Mouse (Mus musculus) heart, postnatal 0 days (tissue): ENCODE measurements around the gene H2al2a. TPM values are rescaled to one million over a fixed set of nuclear protein-coding genes. Genes with fewer than 3 reads are reported as not detected.

Experiments used
- ATAC-seq: fragments of 200-750 bp; cut with Nextera tagmentation; 2 replicates; pipeline ENCODE4 v1.8.0; 2017; ENCODE audit warnings: low read depth, moderate number of reproducible peaks, moderate library complexity; ENCODE audit not compliant: insufficient read depth
- DNase-seq: peaks from one replicate; pipeline ENCODE4 v3.0.0-alpha.2; 2016; ENCODE audit warnings: low spot score
- H3K27ac ChIP-seq: fragments of 300-500 bp; sonication (generic); 2 replicates; pipeline ENCODE4 v1.5.1; 2014; ENCODE audit warnings: low read depth, mild to moderate bottlenecking
- H3K27me3 ChIP-seq: fragments of 300-500 bp; sonication (generic); 2 replicates; pipeline ENCODE4 v1.6.1; 2014; ENCODE audit warnings: low read length, mixed read lengths; ENCODE audit not compliant: control insufficient read depth, insufficient read depth
- H3K36me3 ChIP-seq: fragments of 300-500 bp; sonication (generic); replicated peaks from 2 replicates; pipeline ENCODE4 v1.6.1; 2014; ENCODE audit warnings: low read length, mixed read lengths; ENCODE audit not compliant: control insufficient read depth, insufficient read depth
- H3K4me1 ChIP-seq: fragments of 300-500 bp; sonication (generic); 2 replicates; pipeline ENCODE4 v1.6.1; 2014; ENCODE audit warnings: antibody characterized with exemption; ENCODE audit not compliant: control insufficient read depth, insufficient read depth
- H3K4me2 ChIP-seq: fragments of 300-500 bp; sonication (generic); 2 replicates; pipeline ENCODE4 v1.6.1; 2014; ENCODE audit warnings: low read depth, mild to moderate bottlenecking, low read length, moderate library complexity
- H3K4me3 ChIP-seq: fragments of 300-500 bp; sonication (generic); 2 replicates; pipeline ENCODE4 v1.5.1; 2014; ENCODE audit warnings: low read depth, low read length
- H3K9ac ChIP-seq: fragments of 300-500 bp; sonication (generic); replicated peaks from 2 replicates; pipeline ENCODE4 v1.6.1; 2014; ENCODE audit warnings: low read depth, low read length, mixed read lengths
- H3K9me3 ChIP-seq: fragments of 300-500 bp; sonication (generic); replicated peaks from 2 replicates; pipeline ENCODE4 v1.6.1; 2016; ENCODE audit warnings: low read length; ENCODE audit not compliant: control insufficient read depth
- CTCF ChIP-seq: IDR thresholded peaks from 2 replicates; pipeline ENCODE4 v1.5.1; 2016; ENCODE audit warnings: antibody characterized with exemption, control low read depth, low read depth
- EP300 ChIP-seq: IDR thresholded peaks from 2 replicates; pipeline ENCODE4 v1.6.1; 2016; ENCODE audit warnings: antibody characterized with exemption, low read depth
- WGBS: fragments of 180-500 bp; shearing (Covaris S2); extraction: QIAGEN DNeasy Blood & Tissue Kit; methylation state at CpG from one replicate; pipeline ENCODE4 v1.1.7; 2014; 5-methylcytosine and 5-hydroxymethylcytosine counted together
- polyA plus RNA-seq: library from polyadenylated mRNA; unstranded; fragments of >200 nt; fragmentation: Nextera tagmentation; extraction: Ambion mirVana; gene quantifications from 2 replicates; pipeline ENCODE4 v1.2.1, GENCODE M21; 2015
- total RNA-seq: library from RNA; depleted of rRNA; stranded (reverse); fragments of >200 nt; gene quantifications from 2 replicates; pipeline ENCODE4 v1.2.3, GENCODE M21; 2014; ENCODE audit warnings: low replicate concordance

The H2al2a gene
- total and polyA plus RNA-seq, 2 experiments from 2014 or later: not detected

GRCm38 (mm10) chr2:18034371-18035250 lies 37.9 kb upstream of the H2al2a start:
- Histone ChIP-seq H3K9me3 (no peaks in the 10 kb centered on the region), H3K27me3 (no peaks in the 10 kb centered on the region), H3K27ac (no peak overlapping the region), H3K36me3 (no peaks in the 10 kb centered on the region), H3K4me2 (no peak overlapping the region), H3K9ac (no peak overlapping the region), H3K4me3 (no peak overlapping the region), H3K4me1 (peaks cover 12% of the 10 kb centered on the region; the same call in 1 of the 2 replicates)
- TF ChIP-seq EP300: no peak
- no peak for ATAC-seq
- DNase-seq: no peak
- 92% methylated on average over 10 of the region's 10 CpGs for WGBS

DNA sequence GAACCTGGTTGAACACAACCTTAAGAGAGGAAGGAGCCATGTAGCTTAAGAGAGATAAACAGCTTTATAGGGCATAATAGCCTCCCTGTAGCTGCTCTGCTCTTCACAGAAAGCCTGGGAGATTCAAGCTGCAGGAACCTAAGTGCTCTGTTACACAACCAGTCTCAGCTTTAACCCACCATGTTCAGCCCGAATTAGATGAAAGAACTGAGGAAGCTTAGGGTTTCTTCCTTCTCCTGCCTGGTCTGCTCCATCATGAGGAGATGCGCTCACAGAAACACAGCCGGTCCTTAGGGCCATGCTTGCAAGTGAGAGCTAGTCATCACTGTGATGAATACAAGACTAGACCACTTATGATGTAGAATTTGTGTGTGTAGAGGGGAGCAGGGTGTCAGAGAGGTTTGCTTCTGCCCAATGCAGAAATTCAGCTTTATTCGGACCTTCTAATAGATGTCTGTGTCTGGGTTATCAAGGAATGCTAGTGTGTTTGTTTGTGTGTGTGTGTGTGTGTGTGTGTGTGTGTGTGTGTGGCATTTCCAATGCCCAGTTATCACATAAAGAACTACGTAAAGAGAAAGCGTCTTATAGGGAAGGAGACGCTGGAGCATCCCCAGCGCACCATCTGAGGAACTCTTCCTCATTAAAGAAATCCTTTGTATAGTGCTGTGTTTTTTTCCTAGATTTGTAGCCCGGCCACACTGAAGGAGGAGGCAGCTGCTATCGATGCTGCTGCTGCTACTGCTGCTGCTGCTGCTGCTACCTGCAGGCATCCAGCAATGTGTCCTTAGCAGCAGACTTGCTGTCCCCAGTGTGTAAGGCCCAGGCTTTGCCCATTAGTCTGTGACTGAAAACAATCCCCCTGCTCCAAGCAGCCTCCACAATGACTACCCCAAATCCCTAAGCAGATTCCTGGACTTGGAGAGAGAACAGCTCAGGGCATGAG lies 36.7 kb upstream of the H2al2a start:
- no peak overlapping the region for H3K4me2 ChIP-seq
- H3K27me3 ChIP-seq: no peaks in the 10 kb centered on the region
- WGBS: 79% methylated on average over 10 of the region's 10 CpGs
- TF ChIP-seq EP300 (no peak), CTCF (no peak)
- no peak overlapping the region for H3K4me3 ChIP-seq
- H3K9ac ChIP-seq: no peak overlapping the region
- no peaks in the 10 kb centered on the region for H3K9me3 ChIP-seq
- no peak for ATAC-seq
- H3K36me3 ChIP-seq: no peaks in the 10 kb centered on the region
- peak; percentile 5 for DNase-seq
- H3K4me1 ChIP-seq: peaks cover 9% of the 10 kb centered on the region; the same call in 1 of the 2 replicates
- no peak overlapping the region for H3K27ac ChIP-seq

GRCm38 (mm10) chr2:18032538-18032895 lies 35.8 kb upstream of the H2al2a start:
- WGBS: 79% methylated on average over 5 of the region's 5 CpGs
- Histone ChIP-seq H3K4me2 (peak overlapping the region; percentile 78), H3K9ac (no peak overlapping the region; the same call in 1 of the 2 replicates), H3K4me3 (no peak overlapping the region), H3K9me3 (no peaks in the 10 kb centered on the region), H3K4me1 (peaks cover 8% of the 10 kb centered on the region; the same call in 1 of the 2 replicates), H3K27ac (no peak overlapping the region), H3K27me3 (no peaks in the 10 kb centered on the region), H3K36me3 (no peaks in the 10 kb centered on the region)
- peak; percentile 5 for DNase-seq
- ATAC-seq: no peak
- no peak for TF ChIP-seq CTCF
- TF ChIP-seq EP300: no peak

DNA sequence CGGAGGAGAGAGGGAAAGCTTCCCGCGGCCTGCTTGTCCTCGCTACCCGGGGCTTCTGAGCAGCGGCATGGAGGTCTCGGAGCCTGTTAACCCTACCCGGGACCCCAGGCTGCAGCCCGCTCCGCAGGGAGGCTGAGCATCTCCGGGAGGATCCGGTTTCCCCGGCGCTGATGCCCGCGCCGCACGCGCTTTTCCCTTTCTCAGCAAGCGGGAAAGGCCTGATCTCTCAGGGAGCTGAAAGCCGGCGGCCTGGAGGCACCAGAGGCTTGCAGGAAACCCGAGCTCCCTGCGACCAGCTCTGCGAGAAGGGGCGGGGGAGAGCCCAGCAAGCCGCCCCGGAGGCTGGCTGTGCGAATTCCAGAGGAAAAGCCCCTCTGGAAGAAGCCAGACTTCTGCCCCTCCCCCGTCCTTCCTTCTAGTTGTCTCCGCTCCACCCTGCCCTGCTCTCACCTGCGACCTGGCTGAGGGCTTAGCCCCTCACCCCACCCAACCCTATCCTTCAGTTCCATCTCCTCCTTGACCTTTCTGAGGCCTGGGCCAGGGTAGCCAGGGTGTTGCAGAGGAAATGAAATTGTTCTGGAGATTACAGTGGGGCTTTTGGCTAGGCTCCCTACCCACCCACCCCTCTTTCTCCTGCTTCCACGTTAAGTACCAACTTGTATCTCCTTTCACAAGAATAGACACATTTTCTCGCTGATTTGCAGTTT lies 35.2 kb upstream of the H2al2a start:
- no peaks in the 10 kb centered on the region for H3K27me3 ChIP-seq
- WGBS: 6% methylated on average over 30 of the region's 34 CpGs
- DNase-seq (peak; percentile 26), ATAC-seq (no peak)
- no peaks in the 10 kb centered on the region for H3K36me3 ChIP-seq
- H3K4me1 ChIP-seq: peaks cover 5% of the 10 kb centered on the region; the same call in 1 of the 2 replicates
- H3K27ac ChIP-seq: no peak overlapping the region
- peak overlapping the region; percentile 46 for H3K4me3 ChIP-seq
- H3K9me3 ChIP-seq: no peaks in the 10 kb centered on the region
- H3K9ac ChIP-seq: peak overlapping the region; percentile 66
- TF ChIP-seq CTCF (no peak), EP300 (no peak)
- peak overlapping the region; percentile 78 for H3K4me2 ChIP-seq

DNA sequence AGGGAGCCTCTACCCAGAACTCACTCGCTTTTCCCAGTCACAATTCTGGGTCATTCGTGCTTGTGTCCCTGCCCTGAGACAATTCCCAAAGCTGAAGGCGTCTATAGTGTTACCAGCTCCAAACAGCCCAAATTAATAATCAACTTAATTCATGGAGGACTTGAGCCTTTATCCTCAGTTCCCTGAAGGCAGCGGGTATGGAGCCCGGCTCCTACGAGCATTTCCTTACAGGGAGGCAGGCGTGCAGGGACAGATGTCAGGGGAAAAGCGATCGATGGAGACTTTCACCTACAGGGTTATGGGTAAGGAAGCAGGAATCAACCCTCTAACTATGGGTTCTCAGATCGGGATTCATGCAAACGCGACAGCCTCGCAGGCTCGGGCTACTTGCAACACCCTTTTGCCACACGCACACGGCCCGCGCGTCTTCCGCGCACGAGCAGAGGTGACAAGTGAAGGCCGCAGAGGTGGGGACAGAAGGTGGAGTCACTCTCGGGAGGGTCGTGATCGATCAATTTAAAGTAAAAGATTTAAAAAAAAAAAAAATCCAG lies 34.6 kb upstream of the H2al2a start:
- Histone ChIP-seq H3K4me2 (peak overlapping the region; percentile 78), H3K9ac (peak overlapping the region; percentile 66), H3K27me3 (no peaks in the 10 kb centered on the region), H3K36me3 (no peaks in the 10 kb centered on the region), H3K4me3 (peak overlapping the region; percentile 46), H3K4me1 (peaks cover 5% of the 10 kb centered on the region; the same call in 1 of the 2 replicates), H3K27ac (no peak overlapping the region), H3K9me3 (no peaks in the 10 kb centered on the region)
- TF ChIP-seq EP300 (no peak), CTCF (no peak)
- 10% methylated on average over 26 of the region's 26 CpGs for WGBS
- ATAC-seq (no peak), DNase-seq (peak; percentile 41)
